Mouse (Mus musculus) liver, adult 2 months (tissue): ENCODE measurements at regions not wholly inside any gene's neighbourhood (a gene's known extent, or its start where the extent isn't known, plus 50 kb on each side); places are given as distances from the start of the nearest gene placed in this dataset.

Experiments
- CTCF ChIP-seq: fragments of 200-500 bp; IDR thresholded peaks from 2 replicates; pipeline ENCODE4 v1.5.1; 2011; ENCODE audit warnings: low read depth, low read length, control low read depth
- POLR2A ChIP-seq: fragments of 200-500 bp; IDR thresholded peaks from 2 replicates; pipeline ENCODE4 v1.6.1; 2011; ENCODE audit warnings: low read length, control low read depth; ENCODE audit not compliant: insufficient read depth; ENCODE audit errors: extremely low read depth

DNA sequence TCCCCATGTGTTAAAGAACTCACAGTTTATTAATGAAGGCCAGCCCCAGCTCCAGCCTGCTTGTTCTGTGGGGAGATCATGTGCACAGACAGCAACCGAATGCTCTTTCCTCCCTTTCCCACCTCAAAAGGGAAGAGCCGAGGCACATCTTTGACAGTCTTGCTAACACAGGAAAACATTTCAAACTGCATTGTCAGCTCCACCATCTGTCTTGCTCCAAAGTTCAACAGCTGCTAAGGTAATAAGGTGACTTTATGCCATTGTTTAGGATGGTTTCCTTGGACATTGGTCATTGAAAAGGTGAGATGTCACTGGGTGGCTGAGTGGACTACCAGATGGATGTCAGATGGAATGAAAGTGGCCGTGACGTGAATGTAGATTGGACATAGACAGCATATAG is 58.0 kb upstream of the Cep85l start:
- TF ChIP-seq CTCF (no peak), POLR2A (no peak)
